Mouse (Mus musculus) central nervous system, embryonic 18 days (tissue): ENCODE measurements around the gene Dclk3. TPM values are rescaled to one million over a fixed set of nuclear protein-coding genes. Genes with fewer than 3 reads are reported as not detected.

Experiments used
- polyA plus RNA-seq: library from polyadenylated mRNA; depleted of rRNA; stranded (reverse); fragments of >200 nt; gene quantifications from 2 replicates; pipeline ENCODE4 v1.2.3, GENCODE M21; 2012; rRNA removed

Gene Dclk3
- 10.2 and 11.4 TPM in 2 replicates for polyA plus RNA-seq

GRCm38 (mm10) chr9:111438904-111439835 is at the start of gene Dclk3:
TSS of gene Dclk3 (plus strand) at chr9:111439081.

Other genes starting within 250 kb of the Dclk3 start
- gene Mlh1, start 167.3 kb upstream of the Dclk3 start, polyA plus RNA-seq: 38.1 and 41.5 TPM in 2 replicates
- gene Epm2aip1, start 167.2 kb upstream of the Dclk3 start, polyA plus RNA-seq: 67.8 and 71.7 TPM in 2 replicates
- gene Trank1, start 127.3 kb upstream of the Dclk3 start, polyA plus RNA-seq: 205 and 208 TPM in 2 replicates